Mouse (Mus musculus): ENCODE results near the gene Atp5h.

GRCm38 (mm10) chr11:115409556-115409955, 10.2 kb downstream of the Atp5h start:
- TF ChIP-seq CTCF (IDR thresholded peaks at IDR 0.05; ENCODE audit: low read depth, low read length) (no peak), GATA1 (IDR thresholded peaks at IDR 0.05; ENCODE audit: borderline replicate concordance, low read length) (no peak)

Measured in G1E (cell line).